Mouse (Mus musculus) brain, embryonic 14.5 days (tissue): ENCODE measurements around the gene Arap1.
A peak's percentile ranks its signal among the peaks of the same experiment; 100 is the strongest.

Experiments
- CTCF ChIP-seq: fragments of 200-500 bp; IDR thresholded peaks from 2 replicates; pipeline ENCODE4 v1.5.1; 2012; ENCODE audit warnings: inconsistent platforms, mild to moderate bottlenecking, moderate library complexity, borderline replicate concordance; ENCODE audit not compliant: insufficient read depth, insufficient read length; ENCODE audit errors: extremely low read depth
- POLR2A ChIP-seq: fragments of 200-500 bp; IDR thresholded peaks from 2 replicates; pipeline ENCODE4 v1.6.1; 2012; ENCODE audit warnings: mild to moderate bottlenecking, inconsistent platforms, borderline replicate concordance; ENCODE audit not compliant: poor library complexity, insufficient read depth, insufficient read length, severe bottlenecking; ENCODE audit errors: extremely low read depth

DNA sequence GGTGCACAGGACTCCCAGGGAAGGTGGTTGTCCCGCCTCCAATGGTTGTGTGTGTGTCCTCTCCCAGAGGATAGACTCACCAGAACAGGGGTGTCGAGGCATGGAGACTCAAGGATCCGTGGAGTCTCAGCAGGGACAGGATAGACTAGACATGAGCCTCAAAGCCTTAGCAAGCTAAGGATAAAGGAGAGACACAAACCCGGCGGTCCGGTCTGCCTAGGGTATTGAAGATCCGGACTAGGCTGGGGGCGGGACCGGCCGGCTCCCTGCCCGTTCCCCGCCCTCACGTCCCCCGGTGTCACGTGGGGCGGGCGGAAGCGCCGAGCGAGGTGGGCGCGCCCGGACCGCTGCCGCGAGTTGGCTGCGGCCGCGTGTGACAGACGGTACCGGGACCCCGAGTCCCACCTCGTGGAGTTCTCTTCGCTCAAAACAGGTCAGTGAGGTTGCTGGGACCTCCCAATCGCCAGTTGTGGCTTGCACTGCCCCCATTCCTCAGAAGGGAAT lies at the start of gene Arap1:
- no peak for TF ChIP-seq CTCF
- TF ChIP-seq POLR2A: 0 out of 2 replicates have a peak, but pooled peaks have one; percentile 8
